Mouse (Mus musculus): Measurements from ENCODE around the gene Schip1. TPM values are rescaled to one million over a fixed set of nuclear protein-coding genes. Genes with fewer than 3 reads are reported as not detected.

Gene Schip1
- polyA plus RNA-seq, 1 experiment from 2014 or later = 76.4 TPM

GRCm38 (mm10) chr3:68271881-68272280, 207.3 kb downstream of the Schip1 start:
- WGBS = 74% methylated on average over 3 of the region's 3 CpGs
- Histone ChIP-seq H3K27ac (ENCODE audit: poor library complexity, severe bottlenecking) (no peak overlapping the region), H3K27me3 (replicated peaks) (no peaks in the 10 kb centered on the region), H3K4me3 (no peak overlapping the region), H3K9me3 (replicated peaks) (peaks cover 4% of the 10 kb centered on the region; the same call in 1 of the 2 replicates), H3K4me2 (no peak overlapping the region), H3K9ac (no peak overlapping the region), H3K4me1 (replicated peaks) (no peaks in the 10 kb centered on the region), H3K36me3 (no peaks in the 10 kb centered on the region)
- ATAC-seq (ENCODE audit: insufficient number of reproducible peaks, low FRiP score) = no peak

DNA sequence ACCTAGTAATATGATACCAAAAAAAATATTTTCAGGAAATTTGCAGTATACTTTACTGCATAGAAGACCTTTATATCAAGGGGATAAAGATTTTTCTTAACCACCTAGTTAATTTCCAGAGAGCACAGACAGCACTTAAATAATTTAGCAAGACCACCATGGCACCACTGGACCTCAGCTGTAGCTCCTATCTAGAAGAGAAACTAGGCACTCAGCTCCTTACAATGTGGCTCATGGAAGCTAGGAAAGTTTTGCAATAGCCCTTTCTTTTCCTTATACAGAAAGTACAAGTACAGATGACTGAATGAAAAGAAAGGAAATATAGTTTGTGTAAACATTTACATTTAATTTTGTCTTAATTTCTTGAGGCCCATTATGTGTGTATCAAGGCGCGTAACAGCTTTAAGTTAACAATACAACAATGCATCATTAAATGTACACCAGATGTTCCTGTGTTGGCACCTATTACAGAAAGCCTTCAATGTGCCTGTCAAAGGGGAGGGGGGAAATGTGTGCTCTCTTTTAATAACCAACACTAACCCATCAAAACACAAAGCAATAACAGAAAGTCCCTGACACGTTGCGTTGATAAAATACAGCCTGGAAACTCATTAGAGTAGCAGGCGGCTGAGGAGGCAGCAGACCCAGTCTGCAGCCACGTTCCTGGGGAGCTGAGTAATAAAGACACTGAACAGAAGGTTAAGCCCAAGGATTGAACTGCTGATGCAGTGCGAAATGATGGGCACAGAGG, 218.4 kb downstream of the Schip1 start:
- no peaks in the 10 kb centered on the region for H3K4me1 ChIP-seq (replicated peaks)
- no peak overlapping the region for H3K4me3 ChIP-seq
- no peak overlapping the region for H3K27ac ChIP-seq (ENCODE audit: poor library complexity, severe bottlenecking)
- H3K36me3 ChIP-seq = no peaks in the 10 kb centered on the region
- H3K9me3 ChIP-seq (replicated peaks) = no peaks in the 10 kb centered on the region
- H3K4me2 ChIP-seq = no peak overlapping the region
- H3K27me3 ChIP-seq (replicated peaks) = no peaks in the 10 kb centered on the region
- no peak for ATAC-seq (ENCODE audit: insufficient number of reproducible peaks, low FRiP score)
- 68% methylated on average over 7 of the region's 7 CpGs for WGBS
- H3K9ac ChIP-seq = no peak overlapping the region

DNA sequence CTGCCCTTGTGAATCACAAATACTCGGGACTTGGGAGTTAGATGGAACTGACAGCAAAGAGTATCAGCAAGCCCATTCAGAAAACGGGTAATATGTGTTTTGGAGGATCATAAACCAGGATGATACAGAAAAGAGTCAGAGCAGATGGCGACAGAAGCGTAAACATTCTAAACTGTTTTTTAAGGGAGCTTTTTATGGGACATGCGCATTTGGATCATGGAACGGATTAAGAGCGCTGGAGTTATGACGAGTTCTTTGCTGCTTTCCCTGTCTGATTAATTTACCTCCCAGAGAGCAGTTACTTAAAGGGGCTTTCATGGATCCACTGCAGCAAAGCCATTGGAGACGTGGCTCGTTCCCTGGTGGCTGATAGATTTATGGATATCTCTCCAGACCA, 219.0 kb downstream of the Schip1 start:
- Histone ChIP-seq H3K4me3 (no peak overlapping the region), H3K9me3 (replicated peaks) (no peaks in the 10 kb centered on the region), H3K4me1 (replicated peaks) (no peaks in the 10 kb centered on the region), H3K36me3 (no peaks in the 10 kb centered on the region), H3K9ac (no peak overlapping the region), H3K27me3 (replicated peaks) (no peaks in the 10 kb centered on the region), H3K27ac (ENCODE audit: poor library complexity, severe bottlenecking) (no peak overlapping the region), H3K4me2 (no peak overlapping the region)
- no peak for ATAC-seq (ENCODE audit: insufficient number of reproducible peaks, low FRiP score)
- WGBS = 73% methylated on average over 10 of the region's 10 CpGs

DNA sequence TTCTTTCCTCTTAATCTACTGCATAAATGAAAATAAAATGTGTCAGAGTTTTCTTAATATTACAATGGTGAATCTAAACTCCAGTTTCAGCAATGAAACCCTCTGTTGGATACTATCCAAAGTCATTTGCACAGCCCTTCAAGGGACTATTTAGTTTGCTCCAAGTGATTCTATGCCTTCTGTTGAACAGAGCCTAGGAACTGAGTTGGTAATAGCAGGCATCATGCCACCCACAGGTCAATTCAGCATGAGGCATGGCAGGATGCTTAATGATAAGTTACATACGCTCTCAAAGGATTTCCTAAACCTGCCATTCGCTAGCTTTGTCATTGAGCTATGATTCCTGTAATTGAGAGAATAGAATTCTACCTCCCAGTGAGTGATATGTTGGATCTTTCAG, 219.9 kb downstream of the Schip1 start:
- no peak for ATAC-seq (ENCODE audit: insufficient number of reproducible peaks, low FRiP score)
- H3K4me1 ChIP-seq (replicated peaks) = no peaks in the 10 kb centered on the region
- 81% methylated on average over 2 of the region's 2 CpGs for WGBS
- H3K27me3 ChIP-seq (replicated peaks) = no peaks in the 10 kb centered on the region
- no peaks in the 10 kb centered on the region for H3K9me3 ChIP-seq (replicated peaks)
- H3K4me3 ChIP-seq = no peak overlapping the region
- no peak overlapping the region for H3K4me2 ChIP-seq
- no peaks in the 10 kb centered on the region for H3K36me3 ChIP-seq
- H3K27ac ChIP-seq (ENCODE audit: poor library complexity, severe bottlenecking) = no peak overlapping the region
- H3K9ac ChIP-seq = no peak overlapping the region

- no peak for ATAC-seq (ENCODE audit: insufficient number of reproducible peaks, low FRiP score)
- no peak overlapping the region for H3K9ac ChIP-seq
- H3K36me3 ChIP-seq = no peaks in the 10 kb centered on the region
- no peak overlapping the region for H3K4me3 ChIP-seq
- H3K9me3 ChIP-seq (replicated peaks) = no peaks in the 10 kb centered on the region
- H3K4me2 ChIP-seq = no peak overlapping the region
- WGBS = 84% methylated on average over 7 of the region's 7 CpGs
- H3K27me3 ChIP-seq (replicated peaks) = no peaks in the 10 kb centered on the region
- no peak overlapping the region for H3K27ac ChIP-seq (ENCODE audit: poor library complexity, severe bottlenecking)
- no peaks in the 10 kb centered on the region for H3K4me1 ChIP-seq (replicated peaks)
These were observed 232.2 kb downstream of the Schip1 start for GRCm38 (mm10) chr3:68296752-68297151.

- Histone ChIP-seq H3K27ac (ENCODE audit: poor library complexity, severe bottlenecking) (no peak overlapping the region), H3K9me3 (replicated peaks) (no peaks in the 10 kb centered on the region), H3K36me3 (no peaks in the 10 kb centered on the region), H3K4me2 (no peak overlapping the region), H3K9ac (no peak overlapping the region), H3K4me1 (replicated peaks) (peaks cover 5% of the 10 kb centered on the region; the same call in 1 of the 2 replicates), H3K4me3 (no peak overlapping the region), H3K27me3 (replicated peaks) (no peaks in the 10 kb centered on the region)
- WGBS = 0% methylated on average over 1 of the region's 1 CpGs
- no peak for ATAC-seq (ENCODE audit: insufficient number of reproducible peaks, low FRiP score)
These were observed 241.0 kb downstream of the Schip1 start for GRCm38 (mm10) chr3:68305647-68306046.

DNA sequence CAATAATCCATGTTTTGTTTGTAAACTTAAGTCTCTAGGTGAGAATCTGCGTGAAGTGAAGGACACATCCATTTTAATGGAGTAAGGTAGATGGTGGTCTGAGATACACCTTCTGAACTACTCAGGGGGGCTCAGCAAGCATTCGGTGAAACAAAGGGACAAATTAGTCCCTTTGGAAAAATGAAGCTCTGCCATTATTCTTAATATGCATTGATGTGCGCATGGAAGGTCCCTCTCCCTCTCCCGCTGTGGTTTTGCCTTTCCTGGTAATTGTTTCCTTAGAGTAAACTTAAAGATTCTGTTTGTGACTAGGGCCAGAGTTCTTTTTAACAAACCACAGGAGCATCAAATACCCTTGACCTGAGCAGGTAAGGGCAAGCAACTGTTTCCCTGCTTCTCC, 242.1 kb downstream of the Schip1 start:
- Histone ChIP-seq H3K4me3 (no peak overlapping the region), H3K36me3 (no peaks in the 10 kb centered on the region), H3K9me3 (replicated peaks) (no peaks in the 10 kb centered on the region), H3K9ac (no peak overlapping the region), H3K27ac (ENCODE audit: poor library complexity, severe bottlenecking) (no peak overlapping the region), H3K27me3 (replicated peaks) (no peaks in the 10 kb centered on the region), H3K4me1 (replicated peaks) (peaks cover 5% of the 10 kb centered on the region; the same call in 1 of the 2 replicates), H3K4me2 (no peak overlapping the region)
- ATAC-seq (ENCODE audit: insufficient number of reproducible peaks, low FRiP score) = no peak
- WGBS = 60% methylated on average over 4 of the region's 4 CpGs

- H3K27ac ChIP-seq (ENCODE audit: poor library complexity, severe bottlenecking) = no peak overlapping the region
- H3K36me3 ChIP-seq = no peaks in the 10 kb centered on the region
- WGBS = 68% methylated on average over 6 of the region's 6 CpGs
- H3K4me1 ChIP-seq (replicated peaks) = no peaks in the 10 kb centered on the region
- H3K9ac ChIP-seq = no peak overlapping the region
- H3K4me2 ChIP-seq = no peak overlapping the region
- H3K27me3 ChIP-seq (replicated peaks) = no peaks in the 10 kb centered on the region
- H3K4me3 ChIP-seq = no peak overlapping the region
- ATAC-seq (ENCODE audit: insufficient number of reproducible peaks, low FRiP score) = no peak
- no peaks in the 10 kb centered on the region for H3K9me3 ChIP-seq (replicated peaks)
These were observed 261.0 kb downstream of the Schip1 start for GRCm38 (mm10) chr3:68325575-68325974.

- H3K4me2 ChIP-seq = no peak overlapping the region
- H3K36me3 ChIP-seq = no peaks in the 10 kb centered on the region
- H3K27me3 ChIP-seq (replicated peaks) = no peaks in the 10 kb centered on the region
- no peaks in the 10 kb centered on the region for H3K4me1 ChIP-seq (replicated peaks)
- H3K4me3 ChIP-seq = no peak overlapping the region
- WGBS = 36% methylated on average over 2 of the region's 2 CpGs
- ATAC-seq (ENCODE audit: insufficient number of reproducible peaks, low FRiP score) = no peak
- no peaks in the 10 kb centered on the region for H3K9me3 ChIP-seq (replicated peaks)
- H3K9ac ChIP-seq = no peak overlapping the region
- no peak overlapping the region for H3K27ac ChIP-seq (ENCODE audit: poor library complexity, severe bottlenecking)
These were observed 267.9 kb downstream of the Schip1 start for GRCm38 (mm10) chr3:68332515-68332914.

GRCm38 (mm10) chr3:68335501-68335900, 270.9 kb downstream of the Schip1 start:
- ATAC-seq (ENCODE audit: insufficient number of reproducible peaks, low FRiP score) = no peak
- no peak overlapping the region for H3K4me2 ChIP-seq
- WGBS = 88% methylated on average over 4 of the region's 4 CpGs
- H3K4me1 ChIP-seq (replicated peaks) = no peaks in the 10 kb centered on the region
- H3K9ac ChIP-seq = no peak overlapping the region
- no peak overlapping the region for H3K4me3 ChIP-seq
- no peak overlapping the region for H3K27ac ChIP-seq (ENCODE audit: poor library complexity, severe bottlenecking)
- no peaks in the 10 kb centered on the region for H3K9me3 ChIP-seq (replicated peaks)
- no peaks in the 10 kb centered on the region for H3K27me3 ChIP-seq (replicated peaks)
- H3K36me3 ChIP-seq = no peaks in the 10 kb centered on the region

GRCm38 (mm10) chr3:68350624-68351023, 286.0 kb downstream of the Schip1 start:
- Histone ChIP-seq H3K4me2 (no peak overlapping the region), H3K36me3 (no peaks in the 10 kb centered on the region), H3K9ac (no peak overlapping the region), H3K4me3 (no peak overlapping the region), H3K27ac (ENCODE audit: poor library complexity, severe bottlenecking) (no peak overlapping the region), H3K27me3 (replicated peaks) (no peaks in the 10 kb centered on the region), H3K9me3 (replicated peaks) (peaks cover 8% of the 10 kb centered on the region; the same call in 1 of the 2 replicates), H3K4me1 (replicated peaks) (no peaks in the 10 kb centered on the region)
- WGBS = 74% methylated on average over 6 of the region's 6 CpGs
- no peak for ATAC-seq (ENCODE audit: insufficient number of reproducible peaks, low FRiP score)

DNA sequence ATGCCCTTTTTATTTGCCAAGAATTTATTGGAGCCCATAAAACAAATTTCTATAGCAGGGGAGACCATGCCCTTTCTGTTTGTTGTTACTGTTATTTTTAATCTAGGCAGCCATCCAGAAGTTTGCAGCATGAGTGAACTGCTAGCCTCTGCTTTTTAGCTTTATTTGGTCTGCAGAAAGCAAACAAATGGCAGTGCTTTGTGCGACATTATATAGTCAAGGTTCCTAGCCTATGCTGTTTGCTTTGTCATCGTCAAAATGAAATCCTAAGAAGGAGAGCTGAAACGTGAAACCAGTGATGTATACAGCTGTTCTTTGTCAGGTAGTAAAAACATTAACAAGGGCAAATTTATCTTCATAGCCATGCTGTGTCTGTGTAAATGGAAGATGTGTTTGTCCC, 286.9 kb downstream of the Schip1 start:
- no peak overlapping the region for H3K4me2 ChIP-seq
- WGBS = 56% methylated on average over 3 of the region's 3 CpGs
- H3K9ac ChIP-seq = no peak overlapping the region
- peaks cover 8% of the 10 kb centered on the region; the same call in 1 of the 2 replicates for H3K9me3 ChIP-seq (replicated peaks)
- no peaks in the 10 kb centered on the region for H3K36me3 ChIP-seq
- ATAC-seq (ENCODE audit: insufficient number of reproducible peaks, low FRiP score) = no peak
- no peak overlapping the region for H3K4me3 ChIP-seq
- H3K27me3 ChIP-seq (replicated peaks) = no peaks in the 10 kb centered on the region
- H3K27ac ChIP-seq (ENCODE audit: poor library complexity, severe bottlenecking) = no peak overlapping the region
- H3K4me1 ChIP-seq (replicated peaks) = no peaks in the 10 kb centered on the region

All from heart, embryonic 12.5 days (tissue).